Mouse (Mus musculus) olfactory bulb, adult 2 months (tissue): ENCODE measurements around the gene Tspan33.

ENCODE experiments used
- CTCF ChIP-seq: fragments of 200-500 bp; IDR thresholded peaks from 2 replicates; pipeline ENCODE4 v1.5.1; 2012; ENCODE audit warnings: low read depth, mild to moderate bottlenecking, low read length, moderate library complexity; ENCODE audit not compliant: insufficient read depth
- POLR2A ChIP-seq: fragments of 200-500 bp; IDR thresholded peaks from 2 replicates; pipeline ENCODE4 v1.6.1; 2012; ENCODE audit warnings: mild to moderate bottlenecking, low read depth, low read length, moderate library complexity; ENCODE audit not compliant: insufficient read depth

DNA sequence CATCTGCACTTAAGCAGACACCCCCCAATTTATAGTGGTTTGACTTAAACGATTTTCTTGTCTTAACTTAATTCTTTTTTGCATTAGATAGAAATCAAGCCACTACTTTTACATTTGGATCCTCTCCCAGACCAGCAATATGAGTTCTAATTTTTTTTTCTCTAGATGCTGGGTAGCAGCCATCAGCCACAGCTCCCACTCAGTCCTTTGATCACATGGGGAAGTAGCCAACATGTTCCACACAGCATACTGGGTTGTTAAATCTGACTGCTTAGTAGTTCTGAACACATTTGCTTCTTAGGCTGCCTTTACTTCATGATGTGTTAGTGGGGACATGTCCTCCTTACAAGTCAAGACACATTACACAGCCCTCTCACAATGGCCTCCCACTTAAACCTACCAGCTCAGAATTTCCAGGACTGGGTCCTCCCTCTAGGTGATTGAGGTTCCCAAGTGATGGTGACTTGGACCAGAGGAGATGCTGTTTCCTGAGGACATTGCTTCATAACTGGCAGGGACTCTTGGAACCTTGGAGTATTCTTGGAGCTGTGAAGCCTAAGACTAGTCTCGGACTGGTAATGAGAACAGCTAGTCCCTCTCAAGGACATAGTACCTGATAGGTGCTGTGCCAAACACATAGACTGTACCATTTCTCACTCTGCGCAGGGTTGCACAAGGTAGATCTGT is 57.6 kb downstream of the Tspan33 start:
- TF ChIP-seq CTCF (no peak), POLR2A (no peak)
